Mouse (Mus musculus) testis, postnatal 10 days (tissue): ENCODE measurements around the gene Sertad2.

Source experiments
- DNase-seq: peaks from one replicate; pipeline ENCODE4 v3.0.0; 2021; ENCODE audit warnings: low spot score

Gene Sertad2

GRCm38 (mm10) chr11:20646986-20647726 is 104.1 kb downstream of the Sertad2 start:
- DNase-seq: no peak

- DNase-seq: no peak
Observed at GRCm38 (mm10) chr11:20647902-20648625, 105.0 kb downstream of the Sertad2 start.

GRCm38 (mm10) chr11:20649477-20649876 is 106.4 kb downstream of the Sertad2 start:
- DNase-seq: no peak

GRCm38 (mm10) chr11:20650006-20650639 is 107.1 kb downstream of the Sertad2 start:
- DNase-seq: no peak

GRCm38 (mm10) chr11:20651166-20651565 is 108.1 kb downstream of the Sertad2 start:
- no peak for DNase-seq

GRCm38 (mm10) chr11:20655795-20656710 is 113.0 kb downstream of the Sertad2 start:
- DNase-seq: peak; percentile 73

- no peak for DNase-seq
Observed at GRCm38 (mm10) chr11:20656711-20657057, 113.6 kb downstream of the Sertad2 start.

GRCm38 (mm10) chr11:20659094-20659493 is 116.0 kb downstream of the Sertad2 start:
- DNase-seq: peak; percentile 61

GRCm38 (mm10) chr11:20660111-20661097 is 117.4 kb downstream of the Sertad2 start:
- DNase-seq: no peak

GRCm38 (mm10) chr11:20661652-20662051 is 118.6 kb downstream of the Sertad2 start:
- peak; percentile 62 for DNase-seq

GRCm38 (mm10) chr11:20662811-20663210 is 119.8 kb downstream of the Sertad2 start:
- no peak for DNase-seq

- no peak for DNase-seq
Observed at GRCm38 (mm10) chr11:20663580-20664198, 120.6 kb downstream of the Sertad2 start.

GRCm38 (mm10) chr11:20664878-20665277 is 121.8 kb downstream of the Sertad2 start:
- no peak for DNase-seq

- no peak for DNase-seq
Observed at GRCm38 (mm10) chr11:20671789-20672392, 128.8 kb downstream of the Sertad2 start.

GRCm38 (mm10) chr11:20672513-20672912 is 129.5 kb downstream of the Sertad2 start:
- DNase-seq: no peak

- DNase-seq: no peak
Observed at GRCm38 (mm10) chr11:20679396-20679795, 136.3 kb downstream of the Sertad2 start.

- no peak for DNase-seq
Observed at GRCm38 (mm10) chr11:20680781-20681180, 137.7 kb downstream of the Sertad2 start.

GRCm38 (mm10) chr11:20681679-20682078 is 138.6 kb downstream of the Sertad2 start:
- DNase-seq: no peak

GRCm38 (mm10) chr11:20691000-20691399 is 147.9 kb downstream of the Sertad2 start:
- DNase-seq: peak; percentile 74
